Mouse (Mus musculus): ENCODE measurements around the gene Acad12. TPM values are rescaled to one million over a fixed set of nuclear protein-coding genes. Genes with fewer than 3 reads are reported as not detected.
A peak's percentile ranks its signal among the peaks of the same experiment; 100 is the strongest.

The Acad12 gene
- polyA plus RNA-seq, 1 experiment, result 5.3 TPM

DNA sequence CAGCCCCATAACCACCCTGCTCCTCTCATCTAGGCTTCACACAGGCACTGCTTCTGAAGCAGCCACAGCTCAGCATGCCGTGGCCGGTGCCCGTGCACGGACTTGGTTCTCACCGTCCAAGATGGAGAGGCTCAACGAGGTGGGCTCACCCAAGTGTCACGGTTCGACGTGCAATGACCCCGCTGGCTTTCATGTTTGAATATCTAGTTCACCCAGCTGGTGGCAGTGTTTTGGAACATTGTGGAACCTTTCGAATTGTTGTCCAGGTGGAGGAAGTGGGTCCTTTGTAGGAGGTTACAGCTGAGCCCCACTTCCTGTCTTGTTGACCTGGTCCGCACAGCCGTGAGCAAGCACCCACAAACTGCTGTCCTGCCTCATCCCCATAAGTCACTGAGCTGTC, 44.6 kb downstream of the Acad12 start:
- 86% methylated on average over 13 of the region's 13 CpGs for WGBS
- TF ChIP-seq POLR2A (IDR thresholded peaks at IDR 0.05; ENCODE audit: borderline replicate concordance, insufficient read depth, low read length) (no peak), CTCF (IDR thresholded peaks at IDR 0.05; ENCODE audit: borderline replicate concordance, insufficient read depth, low read depth, low read length) (no peak)
- H3K4me3 ChIP-seq (replicated peaks; ENCODE audit: insufficient read depth, low read depth, low read length), result no peak overlapping the region
- DNase-seq, result no peak
- no peaks in the 10 kb centered on the region for H3K27me3 ChIP-seq (ENCODE audit: control insufficient read depth, insufficient read depth, low read length)
- no peaks in the 10 kb centered on the region for H3K4me1 ChIP-seq (ENCODE audit: control insufficient read depth, insufficient read depth, low read length)
- no peak overlapping the region for H3K27ac ChIP-seq (ENCODE audit: insufficient read depth, low read length)

GRCm38 (mm10) chr5:121570787-121571186, 48.0 kb downstream of the Acad12 start:
- no peaks in the 10 kb centered on the region for H3K27me3 ChIP-seq (ENCODE audit: control insufficient read depth, insufficient read depth, low read length)
- no peak overlapping the region for H3K4me3 ChIP-seq (replicated peaks; ENCODE audit: insufficient read depth, low read depth, low read length)
- H3K4me1 ChIP-seq (ENCODE audit: control insufficient read depth, insufficient read depth, low read length), result no peaks in the 10 kb centered on the region
- no peak for DNase-seq
- TF ChIP-seq CTCF (IDR thresholded peaks at IDR 0.05; ENCODE audit: borderline replicate concordance, insufficient read depth, low read depth, low read length) (no peak), POLR2A (IDR thresholded peaks at IDR 0.05; ENCODE audit: borderline replicate concordance, insufficient read depth, low read length) (no peak)
- H3K27ac ChIP-seq (ENCODE audit: insufficient read depth, low read length), result no peak overlapping the region
- WGBS, result 50% methylated on average over 1 of the region's 1 CpGs

DNA sequence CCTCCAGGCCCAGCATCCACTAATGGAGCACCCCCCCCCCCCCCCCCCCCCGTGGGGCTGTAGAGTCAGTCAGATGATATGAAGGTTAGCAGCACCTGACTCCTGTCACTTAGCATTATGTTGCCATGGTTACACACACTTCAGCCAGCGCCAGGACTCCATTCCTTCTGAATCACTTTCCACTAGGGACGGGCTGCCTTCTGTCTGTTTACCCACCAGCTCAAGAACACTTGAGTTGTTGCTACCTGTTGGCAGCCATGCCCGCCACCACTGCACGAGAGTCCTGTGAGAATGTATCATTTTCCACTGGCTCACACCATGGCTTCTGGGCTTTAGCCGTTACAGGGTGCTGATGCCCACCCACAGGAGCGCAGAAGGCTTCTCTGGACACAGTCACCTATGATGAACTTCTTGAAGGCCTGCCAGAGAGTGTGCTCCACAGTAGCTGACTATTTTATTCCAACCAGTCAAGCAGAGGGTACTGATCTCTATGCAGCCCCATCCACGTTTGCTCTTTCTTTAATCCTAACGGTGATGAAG, 48.8 kb downstream of the Acad12 start:
- DNase-seq, result no peak
- H3K27ac ChIP-seq (ENCODE audit: insufficient read depth, low read length), result no peak overlapping the region
- H3K4me3 ChIP-seq (replicated peaks; ENCODE audit: insufficient read depth, low read depth, low read length), result no peak overlapping the region
- no peaks in the 10 kb centered on the region for H3K27me3 ChIP-seq (ENCODE audit: control insufficient read depth, insufficient read depth, low read length)
- no peaks in the 10 kb centered on the region for H3K4me1 ChIP-seq (ENCODE audit: control insufficient read depth, insufficient read depth, low read length)
- 68% methylated on average over 9 of the region's 9 CpGs for WGBS
- TF ChIP-seq CTCF (IDR thresholded peaks at IDR 0.05; ENCODE audit: borderline replicate concordance, insufficient read depth, low read depth, low read length) (no peak), POLR2A (IDR thresholded peaks at IDR 0.05; ENCODE audit: borderline replicate concordance, insufficient read depth, low read length) (no peak)

DNA sequence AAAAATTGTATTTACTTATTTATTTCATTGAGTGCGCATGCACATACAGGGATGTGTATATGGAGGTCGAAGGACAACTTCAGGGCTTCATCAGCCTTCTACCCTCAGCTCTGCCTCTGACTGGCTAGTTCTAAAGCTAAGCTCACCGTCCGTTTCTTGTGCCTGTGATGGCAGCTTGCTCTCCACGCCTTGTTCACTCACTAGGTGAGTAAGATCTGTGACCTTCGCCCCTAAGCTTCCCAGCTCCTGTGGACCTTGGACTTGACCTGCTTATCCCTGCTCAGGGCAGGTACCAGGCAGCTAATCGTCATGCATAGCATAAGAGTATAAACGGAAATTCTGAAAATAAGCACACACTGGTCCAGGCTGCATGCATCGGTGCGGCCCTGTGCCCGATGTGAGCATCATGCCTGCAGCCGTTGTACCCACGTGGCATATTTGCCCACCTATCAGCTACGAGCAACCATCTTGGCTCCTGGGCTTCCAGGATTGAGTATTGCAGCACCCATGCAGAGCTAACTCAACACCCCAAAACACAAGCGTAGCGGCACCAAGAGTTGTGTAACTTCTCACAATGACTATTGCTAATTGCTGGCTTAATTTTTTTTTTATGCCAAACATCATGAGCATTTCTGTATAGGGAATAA, 52.6 kb downstream of the Acad12 start:
- Histone ChIP-seq H3K4me1 (ENCODE audit: control insufficient read depth, insufficient read depth, low read length) (no peaks in the 10 kb centered on the region), H3K27ac (ENCODE audit: insufficient read depth, low read length) (no peak overlapping the region), H3K27me3 (ENCODE audit: control insufficient read depth, insufficient read depth, low read length) (no peaks in the 10 kb centered on the region), H3K4me3 (replicated peaks; ENCODE audit: insufficient read depth, low read depth, low read length) (no peak overlapping the region)
- TF ChIP-seq CTCF (IDR thresholded peaks at IDR 0.05; ENCODE audit: borderline replicate concordance, insufficient read depth, low read depth, low read length) (no peak), POLR2A (IDR thresholded peaks at IDR 0.05; ENCODE audit: borderline replicate concordance, insufficient read depth, low read length) (no peak)
- WGBS, result 90% methylated on average over 16 of the region's 16 CpGs
- no peak for DNase-seq

- TF ChIP-seq CTCF (IDR thresholded peaks at IDR 0.05; ENCODE audit: borderline replicate concordance, insufficient read depth, low read depth, low read length) (peak; percentile 54), POLR2A (IDR thresholded peaks at IDR 0.05; ENCODE audit: borderline replicate concordance, insufficient read depth, low read length) (no peak)
- 12% methylated on average over 11 of the region's 11 CpGs for WGBS
- H3K27me3 ChIP-seq (ENCODE audit: control insufficient read depth, insufficient read depth, low read length), result no peaks in the 10 kb centered on the region
- no peak overlapping the region for H3K4me3 ChIP-seq (replicated peaks; ENCODE audit: insufficient read depth, low read depth, low read length)
- DNase-seq, result peak; percentile 41 to 64
- H3K27ac ChIP-seq (ENCODE audit: insufficient read depth, low read length), result no peak overlapping the region
- H3K4me1 ChIP-seq (ENCODE audit: control insufficient read depth, insufficient read depth, low read length), result no peaks in the 10 kb centered on the region
These were observed 54.3 kb downstream of the Acad12 start for GRCm38 (mm10) chr5:121564468-121564895.

- H3K27ac ChIP-seq (ENCODE audit: insufficient read depth, low read length), result no peak overlapping the region
- TF ChIP-seq CTCF (IDR thresholded peaks at IDR 0.05; ENCODE audit: borderline replicate concordance, insufficient read depth, low read depth, low read length), result no peak
- TF ChIP-seq POLR2A (IDR thresholded peaks at IDR 0.05; ENCODE audit: borderline replicate concordance, insufficient read depth, low read length), result no peak
- H3K4me3 ChIP-seq (replicated peaks; ENCODE audit: insufficient read depth, low read depth, low read length), result no peak overlapping the region
- WGBS, result 88% methylated on average over 3 of the region's 3 CpGs
- H3K27me3 ChIP-seq (ENCODE audit: control insufficient read depth, insufficient read depth, low read length), result no peaks in the 10 kb centered on the region
- no peaks in the 10 kb centered on the region for H3K4me1 ChIP-seq (ENCODE audit: control insufficient read depth, insufficient read depth, low read length)
- no peak for DNase-seq
These were observed 56.3 kb downstream of the Acad12 start for GRCm38 (mm10) chr5:121562436-121562835.

- Histone ChIP-seq H3K4me3 (replicated peaks; ENCODE audit: insufficient read depth, low read depth, low read length) (no peak overlapping the region), H3K27me3 (ENCODE audit: control insufficient read depth, insufficient read depth, low read length) (no peaks in the 10 kb centered on the region), H3K4me1 (ENCODE audit: control insufficient read depth, insufficient read depth, low read length) (no peaks in the 10 kb centered on the region), H3K27ac (ENCODE audit: insufficient read depth, low read length) (no peak overlapping the region)
- 74% methylated on average over 7 of the region's 7 CpGs for WGBS
- DNase-seq, result no peak
- no peak for TF ChIP-seq CTCF (IDR thresholded peaks at IDR 0.05; ENCODE audit: borderline replicate concordance, insufficient read depth, low read depth, low read length)
- TF ChIP-seq POLR2A (IDR thresholded peaks at IDR 0.05; ENCODE audit: borderline replicate concordance, insufficient read depth, low read length), result no peak
These were observed 69.5 kb downstream of the Acad12 start for GRCm38 (mm10) chr5:121549196-121549595.

DNA sequence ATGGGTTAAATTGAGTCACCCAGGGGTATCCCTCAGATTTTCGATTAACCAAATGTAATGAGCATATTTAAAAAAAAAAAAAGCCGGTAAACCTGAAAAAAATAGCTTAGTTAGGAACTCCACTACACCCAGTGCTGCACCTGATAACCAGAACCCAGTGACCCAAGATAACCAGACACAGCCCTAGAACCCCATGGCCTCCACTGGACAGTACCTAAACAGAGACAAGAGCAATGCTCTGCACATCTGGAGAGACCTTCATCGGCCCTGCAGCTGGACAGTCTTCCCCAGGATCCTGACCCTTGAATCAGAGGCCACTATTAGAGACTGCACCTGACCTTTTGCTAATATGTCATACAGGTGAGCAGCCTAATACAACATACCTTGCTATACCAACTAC, 71.7 kb downstream of the Acad12 start:
- Histone ChIP-seq H3K4me1 (ENCODE audit: control insufficient read depth, insufficient read depth, low read length) (no peaks in the 10 kb centered on the region; the same call in 1 of the 2 replicates), H3K4me3 (replicated peaks; ENCODE audit: insufficient read depth, low read depth, low read length) (no peak overlapping the region), H3K27ac (ENCODE audit: insufficient read depth, low read length) (no peak overlapping the region), H3K27me3 (ENCODE audit: control insufficient read depth, insufficient read depth, low read length) (no peaks in the 10 kb centered on the region)
- TF ChIP-seq POLR2A (IDR thresholded peaks at IDR 0.05; ENCODE audit: borderline replicate concordance, insufficient read depth, low read length) (no peak), CTCF (IDR thresholded peaks at IDR 0.05; ENCODE audit: borderline replicate concordance, insufficient read depth, low read depth, low read length) (no peak)
- no peak for DNase-seq
- 85% methylated on average over 3 of the region's 3 CpGs for WGBS

Other genes starting within 250 kb of the Acad12 start
- 109 and 120 TPM in 2 replicates for gene Trafd1, start 233.3 kb downstream of the Acad12 start, polyA plus RNA-seq (2012; rRNA removed)
- gene Naa25, start 221.0 kb downstream of the Acad12 start, polyA plus RNA-seq (2012; rRNA removed), result 19.6 and 21.2 TPM in 2 replicates
- 2.8 and 3.7 TPM in 2 replicates for gene Tmem116, start 167.0 kb downstream of the Acad12 start, polyA plus RNA-seq (2012; rRNA removed)
- 145 TPM in 2 replicates for gene Erp29, start 166.4 kb downstream of the Acad12 start, polyA plus RNA-seq (2012; rRNA removed)
- gene Adam1b, start 115.5 kb downstream of the Acad12 start, polyA plus RNA-seq (2012; rRNA removed), result not detected in 2 replicates
- gene Adam1a, start 73.5 kb downstream of the Acad12 start, polyA plus RNA-seq (2012; rRNA removed), result 30.6 and 31.5 TPM in 2 replicates
- 0.21 TPM in 2 replicates for gene Gm42878, start 73.5 kb downstream of the Acad12 start, polyA plus RNA-seq (2012; rRNA removed)
- gene Mapkapk5, start 73.0 kb downstream of the Acad12 start, polyA plus RNA-seq (2012; rRNA removed), result 88.2 and 94.9 TPM in 2 replicates
- gene Aldh2, start 25.1 kb downstream of the Acad12 start, polyA plus RNA-seq (2012; rRNA removed), result 174 and 192 TPM in 2 replicates
- 3.6 and 4.0 TPM in 2 replicates for gene Acad10, start 41.6 kb upstream of the Acad12 start, polyA plus RNA-seq (2012; rRNA removed)
- gene Brap, start 41.6 kb upstream of the Acad12 start, polyA plus RNA-seq (2012; rRNA removed), result 51.2 and 54.4 TPM in 2 replicates
- gene Atxn2, start 92.4 kb upstream of the Acad12 start, polyA plus RNA-seq (2012; rRNA removed), result 149 and 165 TPM in 2 replicates
- gene Sh2b3, start 218.7 kb upstream of the Acad12 start, polyA plus RNA-seq (2012; rRNA removed), result 30.8 and 31.7 TPM in 2 replicates
- gene Pheta1, start 230.0 kb upstream of the Acad12 start, polyA plus RNA-seq (2012; rRNA removed), result 17.6 and 19.0 TPM in 2 replicates